Mouse (Mus musculus) frontal cortex, adult (tissue): ENCODE results near the gene Aqp6.

Experiments used
- ATAC-seq: cut with Nextera tagmentation; 2 replicates; pipeline ENCODE4 v1.9.2; 2017; ENCODE audit warnings: mild to moderate bottlenecking, moderate library complexity, mixed read lengths; ENCODE audit not compliant: low TSS enrichment

Gene Aqp6

DNA sequence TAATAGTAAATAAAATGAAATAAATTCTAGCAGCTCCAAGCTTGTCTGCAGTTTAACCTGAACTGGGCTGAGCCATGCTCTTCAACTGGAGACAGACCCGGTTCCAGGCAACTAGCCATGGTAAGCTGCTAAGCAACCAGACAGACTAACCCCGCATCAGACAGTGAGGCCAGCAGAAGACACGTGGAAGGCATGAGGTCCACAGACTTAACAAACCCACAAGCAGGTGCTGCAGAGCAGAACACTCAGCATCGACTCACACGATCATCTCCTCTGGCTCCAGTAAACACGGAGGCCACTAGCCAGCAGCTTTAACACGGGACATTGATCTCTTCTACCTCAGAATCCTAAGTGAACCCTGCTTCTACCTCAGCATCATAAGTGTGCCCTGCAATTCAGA is 43.6 kb downstream of the Aqp6 start:
- ATAC-seq = no peak

DNA sequence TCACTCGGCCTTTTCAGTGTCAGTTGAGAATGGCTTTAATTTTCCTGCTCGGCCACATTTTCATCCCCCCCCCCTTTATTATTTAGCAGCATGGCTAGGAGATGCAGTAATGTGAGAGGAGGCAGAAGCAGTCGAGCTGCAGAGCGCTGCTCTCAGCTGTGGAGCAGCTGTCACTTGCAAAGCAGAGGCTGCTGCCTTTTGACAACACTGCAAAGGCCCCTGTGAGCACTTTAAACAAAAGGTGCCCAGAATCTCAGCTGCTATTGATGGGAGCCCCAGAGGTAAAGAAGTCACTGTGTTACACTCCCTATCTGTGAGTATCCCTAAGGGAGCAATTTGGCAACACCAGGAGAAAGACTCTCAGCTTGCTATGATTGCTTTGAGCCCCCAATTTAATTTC is 47.1 kb downstream of the Aqp6 start:
- no peak for ATAC-seq

DNA sequence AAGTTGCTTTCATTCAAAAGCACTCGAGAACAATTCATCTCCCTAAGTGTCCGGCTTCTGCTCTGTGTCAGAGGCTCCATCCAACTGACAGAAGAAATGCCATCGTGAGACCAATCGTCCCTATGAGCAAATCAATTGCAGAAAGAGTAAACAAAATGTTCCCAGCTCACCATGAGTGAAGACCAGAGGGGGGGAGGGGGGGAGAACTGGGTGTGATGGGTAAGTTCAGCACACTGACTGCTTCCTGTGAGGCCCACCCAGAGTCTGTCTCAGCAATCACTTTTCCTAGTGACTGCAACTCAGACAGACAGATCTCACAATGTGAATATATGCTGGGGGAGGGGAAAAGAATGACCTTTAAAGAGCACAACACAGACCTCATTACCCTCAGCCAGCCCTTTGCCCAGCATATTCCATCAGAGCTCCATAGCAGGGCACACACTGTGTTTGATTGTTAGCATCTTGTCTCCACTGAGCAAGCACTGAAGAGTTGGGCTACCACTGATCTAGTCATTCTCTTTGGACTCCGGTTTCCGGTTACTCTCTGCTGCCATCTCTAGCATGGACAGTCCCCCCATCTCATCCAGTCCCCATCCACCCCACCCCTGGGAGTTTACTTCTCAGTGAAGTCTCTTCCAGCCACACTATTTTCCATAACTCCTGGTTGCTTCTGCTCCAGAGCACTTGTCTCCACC is 48.0 kb downstream of the Aqp6 start:
- ATAC-seq = no peak

DNA sequence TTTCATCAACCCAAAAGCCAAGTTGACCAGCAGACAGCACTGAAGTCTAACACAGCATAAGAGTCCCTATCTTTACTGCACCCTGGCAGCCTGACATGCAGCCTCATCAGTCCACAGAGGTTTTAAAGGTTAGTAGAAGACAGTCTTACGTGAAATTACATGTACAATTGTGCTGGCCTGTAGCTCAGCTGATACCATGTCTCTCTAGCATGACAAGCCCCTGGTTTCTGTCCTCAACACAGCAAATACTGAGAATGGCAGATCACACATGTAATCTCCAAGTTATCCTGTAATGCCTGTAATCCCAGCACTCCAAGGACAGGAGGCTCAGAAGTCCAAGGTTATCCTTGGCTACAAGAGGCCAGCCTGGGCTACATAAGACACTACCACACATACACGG is 49.1 kb downstream of the Aqp6 start:
- no peak for ATAC-seq

DNA sequence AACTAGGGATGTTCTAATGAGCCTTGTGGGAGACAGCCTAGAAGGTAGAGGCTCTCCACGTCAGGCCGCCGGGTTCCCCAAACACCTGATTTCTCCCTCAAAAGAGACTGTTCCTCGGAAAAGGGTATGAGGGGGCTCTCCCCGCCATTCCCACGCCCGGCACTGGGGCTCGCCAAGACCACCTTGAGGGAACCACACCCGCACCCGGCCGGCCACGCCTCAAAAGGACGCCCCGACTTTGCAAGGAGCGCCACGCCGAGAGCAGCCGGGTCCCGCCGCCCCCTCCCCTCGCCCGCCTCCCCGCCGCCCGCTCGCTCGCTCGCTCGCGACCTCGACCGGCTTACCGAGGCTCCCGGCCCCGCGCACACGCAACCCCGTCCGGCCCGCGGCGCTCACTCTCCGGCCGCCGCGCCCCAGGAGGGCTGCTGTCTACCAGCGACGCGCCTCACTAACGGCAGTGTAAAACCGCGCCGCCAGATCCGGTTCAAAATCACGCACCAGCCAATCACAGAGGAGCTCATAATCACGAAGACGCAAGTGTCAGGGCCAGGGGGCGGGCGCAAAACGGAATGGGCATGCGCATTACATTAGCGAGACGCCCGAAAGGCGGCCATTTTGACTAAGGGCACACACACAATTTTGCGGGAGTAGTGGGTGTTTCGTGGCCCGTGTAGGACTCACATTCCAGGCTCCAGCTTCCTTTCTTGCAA is 50.1 kb downstream of the Aqp6 start, which contains the start of gene Racgap1:
Racgap1 (minus strand) TSS at position 494 of the 710 bp plus-strand sequence.
- ATAC-seq = peak; percentile 89

DNA sequence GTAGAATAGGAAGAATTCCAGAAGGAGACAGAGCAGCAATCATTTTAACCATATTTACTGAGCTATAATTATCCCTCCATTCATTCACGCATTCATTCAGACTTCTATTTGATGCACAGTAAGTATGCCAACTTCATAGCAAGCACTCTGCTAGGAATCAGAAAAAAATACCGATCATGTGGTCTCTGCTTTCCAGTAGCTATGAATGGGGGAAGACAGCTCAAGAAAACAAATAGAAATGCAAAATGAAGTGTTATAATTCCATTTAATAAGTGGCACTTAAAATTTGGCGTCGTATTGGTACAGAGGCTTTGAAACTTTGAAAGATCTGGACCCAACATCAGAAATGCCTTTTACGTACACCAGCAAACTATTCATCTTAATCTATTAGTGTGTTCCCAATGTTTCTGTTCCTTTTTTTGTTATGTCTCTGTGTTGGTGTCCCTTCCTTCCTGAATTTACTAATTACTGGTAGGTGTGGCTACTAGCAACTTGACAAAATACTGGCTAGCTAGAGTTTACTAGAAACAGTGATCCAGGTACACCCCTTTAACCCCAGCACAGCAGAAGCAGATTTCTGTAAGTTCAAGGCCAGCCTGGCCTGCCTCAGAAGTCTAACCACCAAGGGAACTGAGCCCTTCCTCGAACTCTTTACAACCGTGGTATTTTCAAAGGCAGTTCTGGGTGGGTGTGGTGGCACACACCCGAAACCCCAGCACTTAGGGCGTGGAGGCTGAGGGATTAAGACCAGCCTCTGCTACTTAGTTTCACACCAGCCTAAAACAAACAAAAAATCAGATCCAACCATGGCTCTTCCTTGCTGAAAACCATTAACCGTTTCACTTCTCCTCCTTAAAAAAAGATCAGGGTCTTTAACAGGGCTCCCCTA is 51.0 kb downstream of the Aqp6 start:
- no peak for ATAC-seq

DNA sequence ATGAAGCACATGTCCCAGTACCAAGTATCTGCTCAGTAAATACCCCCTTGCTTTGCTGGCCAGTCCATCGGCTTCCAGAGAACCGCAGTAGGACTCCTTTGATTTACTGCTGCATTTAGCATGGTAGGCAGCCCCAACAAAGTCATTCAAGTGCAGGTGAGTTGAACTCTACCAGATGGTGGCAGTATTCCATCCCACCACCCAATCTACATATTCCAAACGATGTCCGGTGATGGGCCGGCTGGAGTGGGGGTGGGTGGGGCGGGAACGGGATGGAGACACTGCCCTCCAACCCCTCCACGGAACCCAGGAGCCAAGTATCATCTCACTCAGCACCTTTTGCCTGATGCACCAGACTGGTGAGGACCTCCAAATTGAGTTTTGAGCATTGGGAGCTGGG is 52.1 kb downstream of the Aqp6 start:
- no peak for ATAC-seq

DNA sequence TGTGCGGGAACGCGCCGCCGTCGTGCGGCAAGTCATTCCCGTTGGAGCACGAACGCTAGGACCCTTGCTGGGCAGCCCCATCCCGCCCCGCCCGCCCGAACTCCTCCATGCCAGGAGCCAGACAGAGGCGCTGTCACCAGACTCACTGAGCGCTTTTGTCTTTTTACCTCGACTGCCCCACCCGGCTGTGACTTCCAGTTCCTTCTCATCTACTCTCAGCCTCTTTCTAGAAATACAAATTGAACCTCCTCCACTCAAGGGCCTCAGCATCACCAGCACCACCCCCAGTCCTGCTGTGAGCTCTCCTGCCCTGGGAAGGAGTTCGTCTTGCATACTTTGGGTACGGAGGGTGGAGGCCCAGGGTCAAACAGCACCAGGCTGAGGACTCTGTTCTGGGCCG is 52.7 kb downstream of the Aqp6 start:
- no peak for ATAC-seq
